Mouse (Mus musculus): ENCODE measurements around the gene Prdx6. TPM values are rescaled to one million over a fixed set of nuclear protein-coding genes. Genes with fewer than 3 reads are reported as not detected.

Prdx6 gene
- polyA plus RNA-seq (2016; fragmentation: Nextera tagmentation; extraction: Ambion mirVana), result 490 and 579 TPM in 2 replicates

GRCm38 (mm10) chr1:161250604-161251416 lies at the start of gene Prdx6:
TSS of gene Prdx6 (minus strand) at chr1:161251219.
- under 1% methylated on average over 66 of the region's 66 CpGs for WGBS
- H3K27ac ChIP-seq, result peak within 1 kb of the TSS; percentile 97
- H3K4me3 ChIP-seq, result peak within 1 kb of the TSS; percentile 95
- no peaks in the 10 kb centered on the region for H3K9me3 ChIP-seq
- peak; percentile 90 for DNase-seq (ENCODE audit: low spot score)
- H3K36me3 ChIP-seq, result peaks cover 15% of the 10 kb centered on the region
- peaks cover 19% of the 10 kb centered on the region for H3K27me3 ChIP-seq (ENCODE audit: insufficient read depth, poor library complexity, severe bottlenecking)
- H3K4me1 ChIP-seq (replicated peaks), result peaks cover 42% of the 10 kb centered on the region

GRCm38 (mm10) chr1:161288256-161288655 lies 37.2 kb upstream of the Prdx6 start:
- 47% methylated on average over 12 of the region's 12 CpGs for WGBS

GRCm38 (mm10) chr1:161286726-161287310 lies 35.8 kb upstream of the Prdx6 start:
- 36% methylated on average over 11 of the region's 11 CpGs for WGBS
- no peaks in the 10 kb centered on the region for H3K4me1 ChIP-seq (replicated peaks)
- no peaks in the 10 kb centered on the region for H3K27me3 ChIP-seq (ENCODE audit: insufficient read depth, poor library complexity, severe bottlenecking)
- 0 out of 2 replicates have a peak, but pooled peaks cover 5% of the 10 kb centered on the region for H3K9me3 ChIP-seq
- no peak overlapping the region for H3K27ac ChIP-seq
- peak; percentile 47 for DNase-seq (ENCODE audit: low spot score)
- H3K4me3 ChIP-seq, result no peak overlapping the region
- no peaks in the 10 kb centered on the region for H3K36me3 ChIP-seq

More at GRCm38 (mm10) chr1:161288256-161288655, 37.2 kb upstream of the Prdx6 start:
- Histone ChIP-seq H3K36me3 (no peaks in the 10 kb centered on the region), H3K27ac (no peak overlapping the region), H3K9me3 (0 out of 2 replicates have a peak, but pooled peaks cover 5% of the 10 kb centered on the region), H3K27me3 (ENCODE audit: insufficient read depth, poor library complexity, severe bottlenecking) (no peaks in the 10 kb centered on the region), H3K4me1 (replicated peaks) (no peaks in the 10 kb centered on the region), H3K4me3 (no peak overlapping the region)
- DNase-seq (ENCODE audit: low spot score), result no peak

- Histone ChIP-seq H3K4me1 (replicated peaks) (no peaks in the 10 kb centered on the region), H3K27ac (no peak overlapping the region), H3K36me3 (no peaks in the 10 kb centered on the region), H3K4me3 (no peak overlapping the region), H3K9me3 (no peaks in the 10 kb centered on the region), H3K27me3 (ENCODE audit: insufficient read depth, poor library complexity, severe bottlenecking) (no peaks in the 10 kb centered on the region)
- DNase-seq (ENCODE audit: low spot score), result no peak
- WGBS, result 74% methylated on average over 3 of the region's 3 CpGs
Observed at GRCm38 (mm10) chr1:161281054-161281688, 30.2 kb upstream of the Prdx6 start.

GRCm38 (mm10) chr1:161279244-161279908 lies 28.4 kb upstream of the Prdx6 start:
- no peak overlapping the region for H3K4me3 ChIP-seq
- no peaks in the 10 kb centered on the region for H3K9me3 ChIP-seq
- no peak overlapping the region for H3K27ac ChIP-seq
- 77% methylated on average over 6 of the region's 6 CpGs for WGBS
- no peak for DNase-seq (ENCODE audit: low spot score)
- no peaks in the 10 kb centered on the region for H3K36me3 ChIP-seq
- no peaks in the 10 kb centered on the region for H3K4me1 ChIP-seq (replicated peaks)
- H3K27me3 ChIP-seq (ENCODE audit: insufficient read depth, poor library complexity, severe bottlenecking), result no peaks in the 10 kb centered on the region

GRCm38 (mm10) chr1:161273486-161273885 lies 22.5 kb upstream of the Prdx6 start:
- Histone ChIP-seq H3K9me3 (no peaks in the 10 kb centered on the region), H3K27ac (no peak overlapping the region), H3K4me3 (no peak overlapping the region), H3K4me1 (replicated peaks) (no peaks in the 10 kb centered on the region), H3K27me3 (ENCODE audit: insufficient read depth, poor library complexity, severe bottlenecking) (no peaks in the 10 kb centered on the region), H3K36me3 (no peaks in the 10 kb centered on the region)
- DNase-seq (ENCODE audit: low spot score), result no peak
- 48% methylated on average over 1 of the region's 1 CpGs for WGBS

DNA sequence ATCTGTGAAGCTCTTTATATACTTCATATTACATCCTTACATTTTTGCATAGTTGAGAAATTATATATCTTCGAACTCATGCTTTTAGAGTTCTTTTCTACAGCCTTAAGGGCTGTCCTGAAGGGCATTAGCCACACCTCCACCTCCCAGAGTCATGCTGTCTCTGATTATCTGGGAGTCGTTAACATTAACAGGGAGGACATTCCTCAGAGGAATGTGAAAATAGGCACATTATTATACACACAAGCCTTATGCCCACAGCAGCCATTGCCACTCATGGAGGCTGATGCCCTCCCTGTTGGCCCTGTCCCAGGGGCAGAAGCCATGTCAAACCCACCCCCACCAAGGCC lies 20.4 kb upstream of the Prdx6 start:
- Histone ChIP-seq H3K4me1 (replicated peaks) (no peaks in the 10 kb centered on the region), H3K27ac (no peak overlapping the region), H3K4me3 (no peak overlapping the region), H3K9me3 (no peaks in the 10 kb centered on the region), H3K27me3 (ENCODE audit: insufficient read depth, poor library complexity, severe bottlenecking) (no peaks in the 10 kb centered on the region), H3K36me3 (no peaks in the 10 kb centered on the region)
- DNase-seq (ENCODE audit: low spot score), result no peak
- 70% methylated on average over 2 of the region's 2 CpGs for WGBS

GRCm38 (mm10) chr1:161270776-161271460 lies 19.9 kb upstream of the Prdx6 start:
- 80% methylated on average over 4 of the region's 4 CpGs for WGBS
- H3K27me3 ChIP-seq (ENCODE audit: insufficient read depth, poor library complexity, severe bottlenecking), result no peaks in the 10 kb centered on the region
- no peak overlapping the region for H3K4me3 ChIP-seq

GRCm38 (mm10) chr1:161269346-161269745 lies 18.3 kb upstream of the Prdx6 start:
- H3K4me1 ChIP-seq (replicated peaks), result no peaks in the 10 kb centered on the region
- WGBS, result 83% methylated on average over 4 of the region's 4 CpGs
- no peak overlapping the region for H3K27ac ChIP-seq
- H3K27me3 ChIP-seq (ENCODE audit: insufficient read depth, poor library complexity, severe bottlenecking), result no peaks in the 10 kb centered on the region
- no peak overlapping the region for H3K4me3 ChIP-seq
- H3K9me3 ChIP-seq, result no peaks in the 10 kb centered on the region
- no peak for DNase-seq (ENCODE audit: low spot score)
- H3K36me3 ChIP-seq, result no peaks in the 10 kb centered on the region

More at GRCm38 (mm10) chr1:161270776-161271460, 19.9 kb upstream of the Prdx6 start:
- no peak for DNase-seq (ENCODE audit: low spot score)
- Histone ChIP-seq H3K4me1 (replicated peaks) (no peaks in the 10 kb centered on the region), H3K9me3 (no peaks in the 10 kb centered on the region), H3K27ac (no peak overlapping the region), H3K36me3 (no peaks in the 10 kb centered on the region)

DNA sequence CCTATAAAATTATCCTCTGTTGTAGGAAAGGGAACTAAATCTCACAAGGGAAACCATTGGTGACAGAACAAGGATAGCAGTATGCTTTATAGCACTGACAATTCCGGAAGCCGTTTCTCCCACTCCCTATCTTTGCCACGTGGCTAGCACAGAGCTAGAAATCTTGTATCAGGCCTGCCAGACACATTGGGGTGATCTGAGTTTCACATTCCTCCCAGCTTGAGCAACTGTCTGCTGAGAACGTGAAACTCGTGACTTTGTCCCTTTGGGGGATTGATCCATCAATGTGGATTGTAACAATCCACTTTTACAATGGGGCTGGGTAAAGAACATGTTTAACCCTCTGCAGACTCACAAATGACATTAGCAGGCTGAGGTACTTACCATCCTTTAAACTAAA lies 17.9 kb upstream of the Prdx6 start:
- no peak for DNase-seq (ENCODE audit: low spot score)
- Histone ChIP-seq H3K9me3 (no peaks in the 10 kb centered on the region), H3K4me3 (no peak overlapping the region), H3K27ac (no peak overlapping the region), H3K36me3 (no peaks in the 10 kb centered on the region), H3K4me1 (replicated peaks) (no peaks in the 10 kb centered on the region), H3K27me3 (ENCODE audit: insufficient read depth, poor library complexity, severe bottlenecking) (no peaks in the 10 kb centered on the region)
- 75% methylated on average over 5 of the region's 5 CpGs for WGBS

DNA sequence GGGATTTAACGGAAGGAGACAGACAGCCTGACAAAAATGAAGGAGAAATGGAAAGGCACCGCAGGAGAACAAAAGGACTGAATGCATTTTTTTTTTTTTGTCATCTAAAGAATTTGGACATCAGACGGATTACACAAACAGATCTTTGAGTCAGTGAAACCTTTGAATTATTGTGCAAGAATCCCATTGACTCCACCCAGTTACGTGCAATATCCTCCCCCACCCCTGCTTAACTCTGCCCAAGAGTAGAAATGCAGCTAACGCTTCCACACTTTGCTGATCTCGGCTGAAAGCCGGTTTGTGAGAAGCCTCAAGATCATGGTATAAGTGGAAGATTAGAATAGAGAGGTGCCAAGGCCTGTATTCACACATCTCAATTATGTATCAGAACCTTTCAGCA lies 17.1 kb upstream of the Prdx6 start:
- no peak for DNase-seq (ENCODE audit: low spot score)
- Histone ChIP-seq H3K9me3 (no peaks in the 10 kb centered on the region), H3K27ac (no peak overlapping the region), H3K27me3 (ENCODE audit: insufficient read depth, poor library complexity, severe bottlenecking) (no peaks in the 10 kb centered on the region), H3K4me3 (no peak overlapping the region), H3K4me1 (replicated peaks) (no peaks in the 10 kb centered on the region), H3K36me3 (no peaks in the 10 kb centered on the region)
- 79% methylated on average over 7 of the region's 7 CpGs for WGBS

DNA sequence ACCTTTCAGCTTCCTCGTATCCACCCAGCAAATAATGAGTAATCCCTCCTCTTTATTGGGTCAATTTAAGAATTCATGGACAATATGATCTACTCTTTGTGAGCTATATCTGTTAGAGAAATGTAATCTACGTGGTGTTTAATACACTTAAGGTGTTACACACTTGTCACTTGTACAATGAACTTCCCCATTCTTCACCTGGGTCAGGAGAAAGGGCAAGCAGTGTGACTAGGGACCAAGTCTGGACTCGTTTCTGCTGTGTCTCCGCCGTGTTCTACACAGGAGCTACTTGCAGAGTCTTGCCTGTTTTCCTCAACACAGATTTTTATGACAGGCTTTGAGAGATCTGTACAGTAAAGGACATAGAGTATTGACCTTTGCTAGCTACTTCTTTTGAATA lies 13.9 kb upstream of the Prdx6 start:
- no peak overlapping the region for H3K27ac ChIP-seq
- H3K9me3 ChIP-seq, result no peaks in the 10 kb centered on the region
- no peaks in the 10 kb centered on the region for H3K27me3 ChIP-seq (ENCODE audit: insufficient read depth, poor library complexity, severe bottlenecking)
- DNase-seq (ENCODE audit: low spot score), result no peak
- 87% methylated on average over 5 of the region's 5 CpGs for WGBS
- H3K4me1 ChIP-seq (replicated peaks), result no peaks in the 10 kb centered on the region
- no peaks in the 10 kb centered on the region for H3K36me3 ChIP-seq
- no peak overlapping the region for H3K4me3 ChIP-seq
